Mouse (Mus musculus) kidney, adult 2 months (tissue): ENCODE results near the gene Ncmap. TPM values are rescaled to one million over a fixed set of nuclear protein-coding genes. Genes with fewer than 3 reads are reported as not detected.

Experiments used
- DNase-seq: peaks from one replicate; pipeline ENCODE4 v3.0.0; 2021
- H3K27ac ChIP-seq: fragments of 200-500 bp; 2 replicates; pipeline ENCODE4 v1.5.1; 2012; ENCODE audit warnings: low read depth, low read length, control low read depth, inconsistent platforms; ENCODE audit not compliant: insufficient read depth
- H3K27me3 ChIP-seq: fragments of 200-500 bp; replicated peaks from 2 replicates; pipeline ENCODE4 v1.6.1; 2012; ENCODE audit warnings: mild to moderate bottlenecking, moderate library complexity, low read length, inconsistent platforms; ENCODE audit not compliant: control insufficient read depth, insufficient read depth
- H3K36me3 ChIP-seq: fragments of 200-500 bp; 2 replicates; pipeline ENCODE4 v1.6.1; 2012; ENCODE audit warnings: mild to moderate bottlenecking, moderate library complexity, low read length, inconsistent platforms; ENCODE audit not compliant: control insufficient read depth, insufficient read depth
- H3K4me1 ChIP-seq: fragments of 200-500 bp; 2 replicates; pipeline ENCODE4 v1.6.1; 2011; ENCODE audit warnings: low read length; ENCODE audit not compliant: control insufficient read depth, insufficient read depth
- H3K4me3 ChIP-seq: fragments of 200-500 bp; 2 replicates; pipeline ENCODE4 v1.5.1; 2011; ENCODE audit warnings: mild to moderate bottlenecking, low read depth, low read length, control low read depth; ENCODE audit not compliant: insufficient read depth
- CTCF ChIP-seq: fragments of 200-500 bp; conservative IDR thresholded peaks from 2 replicates; pipeline ENCODE4 v1.5.1; 2011; ENCODE audit warnings: low read depth, mild to moderate bottlenecking, control low read depth, low read length, moderate library complexity, mixed read lengths; ENCODE audit not compliant: insufficient read depth, insufficient read length
- POLR2A ChIP-seq: fragments of 200-500 bp; IDR thresholded peaks from one replicate; pipeline ENCODE4 v1.6.1; 2011; ENCODE audit warnings: low read depth, low read length, control low read depth
- WGBS: fragments of 180-500 bp; shearing (Covaris S2); methylation state at CpG from one replicate; pipeline ENCODE4 v1.1.7; 2018; 5-methylcytosine and 5-hydroxymethylcytosine counted together
- polyA plus RNA-seq: library from polyadenylated mRNA; depleted of rRNA; stranded (reverse); fragments of >200 nt; gene quantifications from 2 replicates; pipeline ENCODE4 v1.2.3, GENCODE M21; 2012

The Ncmap gene
- polyA plus RNA-seq, 1 experiment: 0.88 TPM

DNA sequence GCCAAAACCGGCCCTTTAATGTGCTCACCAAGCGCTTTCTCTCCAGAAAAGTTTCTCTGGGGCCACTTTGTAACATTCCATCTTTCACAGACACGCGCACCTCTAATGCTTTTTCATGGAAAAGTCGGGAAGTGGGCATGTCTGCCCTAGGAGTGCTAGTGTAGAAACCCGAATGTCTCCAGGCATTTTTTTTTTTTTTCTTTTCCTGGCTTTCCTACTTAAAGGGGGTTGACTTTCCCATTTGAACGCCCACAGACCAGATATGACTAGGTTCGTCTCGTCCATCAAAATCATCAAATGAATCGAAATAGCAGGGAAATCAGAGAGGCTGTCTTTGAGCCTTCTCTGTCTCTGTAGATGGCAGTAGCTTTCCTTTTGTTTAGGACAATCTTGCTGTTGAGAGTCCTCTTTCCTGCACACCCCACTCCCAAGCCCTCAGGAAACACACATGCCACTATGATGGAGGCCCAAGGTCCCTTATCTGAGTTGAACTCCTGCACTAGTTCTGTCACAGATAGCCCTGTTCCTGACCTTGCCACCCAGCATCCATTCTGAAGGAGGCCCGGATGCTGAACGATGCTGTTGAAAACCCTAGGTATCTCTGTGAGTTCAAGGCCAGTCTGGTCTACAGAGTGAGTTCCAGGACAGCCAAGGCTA lies 44.1 kb downstream of the Ncmap start:
- TF ChIP-seq POLR2A: no peak
- no peak for TF ChIP-seq CTCF
- Histone ChIP-seq H3K4me3 (peak overlapping the region; percentile 74), H3K4me1 (peaks cover 23% of the 10 kb centered on the region), H3K36me3 (no peaks in the 10 kb centered on the region), H3K27ac (peak overlapping the region; percentile 97), H3K27me3 (no peaks in the 10 kb centered on the region)
- no peak for DNase-seq
- WGBS: 13% methylated on average over 12 of the region's 12 CpGs

DNA sequence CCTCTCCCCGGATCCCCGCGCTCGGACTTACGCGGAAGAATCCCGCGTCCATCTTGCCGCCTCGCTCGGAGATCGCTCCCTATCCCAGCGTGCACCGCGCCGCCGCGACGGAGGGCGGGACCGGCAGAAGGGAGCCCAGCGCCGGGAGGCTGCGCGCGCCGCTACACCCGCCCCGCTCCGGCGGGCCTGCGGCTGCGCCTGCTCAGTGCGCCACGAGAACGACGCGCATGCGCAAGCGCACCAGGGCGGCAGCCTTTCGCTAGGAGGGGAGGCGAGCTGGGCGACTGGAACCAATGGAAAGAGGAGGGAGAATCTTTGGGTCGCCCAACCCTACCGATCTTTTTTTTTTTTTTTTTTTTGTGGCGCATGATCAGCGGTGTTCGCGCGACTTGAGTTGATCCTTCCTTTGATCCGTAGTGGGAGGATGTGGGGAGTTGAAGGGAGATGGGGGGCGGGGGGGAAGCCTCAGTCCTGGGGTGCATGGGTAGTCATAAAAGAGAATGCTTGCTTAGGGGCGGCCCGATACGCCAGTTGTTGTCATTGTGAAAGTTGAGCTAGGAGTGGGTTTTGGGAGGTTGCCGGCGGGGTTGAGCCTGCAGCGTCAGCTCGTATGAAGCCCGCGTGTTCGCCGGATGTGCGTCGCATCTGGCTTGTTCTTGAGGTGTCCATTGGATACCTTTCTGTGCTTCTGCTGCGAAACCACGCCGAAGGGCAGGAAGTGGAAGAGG lies 44.8 kb downstream of the Ncmap start, which contains the start of gene Srrm1:
Srrm1 (minus strand) TSS at position 256 of the 728 bp plus-strand sequence.
- Histone ChIP-seq H3K27me3 (no peaks in the 10 kb centered on the region), H3K4me3 (peak within 1 kb of the TSS; percentile 79), H3K4me1 (peaks cover 23% of the 10 kb centered on the region), H3K36me3 (no peaks in the 10 kb centered on the region), H3K27ac (peak within 1 kb of the TSS; percentile 97)
- peak; percentile 99 for DNase-seq
- TF ChIP-seq POLR2A: peak; percentile 56
- no peak for TF ChIP-seq CTCF
- WGBS: under 1% methylated on average over 69 of the region's 69 CpGs

DNA sequence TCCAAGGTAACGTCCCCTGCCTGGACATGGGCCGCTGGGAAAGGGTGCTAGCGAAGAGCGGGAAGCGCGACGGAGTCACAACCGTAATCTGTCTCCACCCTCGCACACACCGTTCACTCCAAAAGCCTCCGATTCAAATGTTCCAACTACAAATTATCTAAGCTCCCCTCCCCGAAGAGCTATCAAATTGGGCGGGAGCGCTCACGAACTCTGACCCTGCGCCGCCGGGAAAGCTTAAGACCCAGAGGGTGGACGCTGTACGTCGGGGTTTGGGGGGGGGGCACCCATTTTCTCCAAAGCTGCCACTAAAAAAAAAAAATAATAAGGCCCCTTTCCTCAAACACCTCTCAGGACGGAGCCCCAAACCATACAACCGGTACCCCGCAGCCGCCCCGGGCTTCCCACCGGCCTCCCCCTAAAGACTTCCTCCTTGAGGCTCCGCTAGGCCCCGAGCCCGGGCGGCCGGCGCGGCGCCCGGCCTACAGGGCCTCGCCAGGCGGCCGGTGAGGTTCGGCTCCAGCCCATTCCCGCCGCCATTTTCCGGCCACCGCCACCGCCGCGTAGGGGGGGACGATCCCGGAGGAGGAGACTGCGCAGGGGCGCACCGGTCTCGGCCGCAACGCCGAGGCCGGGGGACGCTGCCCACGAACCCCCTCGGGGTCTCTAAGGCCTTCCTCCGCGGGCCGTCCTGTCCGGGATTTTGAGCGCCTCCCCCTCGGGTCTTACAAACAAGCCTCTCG lies 45.5 kb downstream of the Ncmap start:
- TF ChIP-seq POLR2A (no peak), CTCF (no peak)

DNA sequence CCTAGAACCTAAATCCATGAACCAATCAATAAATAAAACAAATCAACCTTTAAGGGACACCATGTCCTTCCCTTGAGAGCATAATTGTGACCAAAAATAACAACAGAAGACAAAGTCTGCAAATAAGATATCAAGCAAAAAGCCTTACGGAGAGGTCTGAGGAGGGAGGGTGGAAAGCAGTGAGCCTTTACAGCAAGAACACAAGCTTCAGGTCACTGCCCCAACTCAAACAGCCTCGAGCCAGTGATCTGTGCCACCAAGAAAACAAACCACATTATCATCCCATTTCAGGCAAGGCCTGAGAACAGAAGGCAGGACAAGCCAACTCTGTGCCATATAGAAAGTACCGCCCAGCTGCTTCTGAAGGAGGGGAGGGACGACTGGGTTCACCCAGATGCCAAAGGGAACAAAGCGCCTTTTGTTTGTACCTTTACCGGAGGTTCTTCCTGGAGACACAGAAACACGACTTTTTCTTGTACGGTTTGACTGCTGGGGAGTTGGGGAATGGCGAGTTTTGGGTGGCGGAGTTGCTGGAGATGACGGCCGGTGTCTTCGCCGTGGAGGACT lies 60.6 kb downstream of the Ncmap start:
- Histone ChIP-seq H3K36me3 (peaks cover 8% of the 10 kb centered on the region), H3K4me1 (peaks cover 19% of the 10 kb centered on the region), H3K27me3 (no peaks in the 10 kb centered on the region), H3K4me3 (no peak overlapping the region), H3K27ac (peak overlapping the region; percentile 60)
- TF ChIP-seq POLR2A: no peak
- DNase-seq: peak; percentile 53
- WGBS: 60% methylated on average over 14 of the region's 14 CpGs

More for the DNA sequence above, 45.5 kb downstream of the Ncmap start:
- H3K27me3 ChIP-seq: no peaks in the 10 kb centered on the region
- H3K27ac ChIP-seq: peak overlapping the region; percentile 89
- H3K4me3 ChIP-seq: peak overlapping the region; percentile 79
- under 1% methylated on average over 66 of the region's 67 CpGs for WGBS
- peak; percentile 45 for DNase-seq
- H3K4me1 ChIP-seq: peaks cover 20% of the 10 kb centered on the region
- no peaks in the 10 kb centered on the region for H3K36me3 ChIP-seq

DNA sequence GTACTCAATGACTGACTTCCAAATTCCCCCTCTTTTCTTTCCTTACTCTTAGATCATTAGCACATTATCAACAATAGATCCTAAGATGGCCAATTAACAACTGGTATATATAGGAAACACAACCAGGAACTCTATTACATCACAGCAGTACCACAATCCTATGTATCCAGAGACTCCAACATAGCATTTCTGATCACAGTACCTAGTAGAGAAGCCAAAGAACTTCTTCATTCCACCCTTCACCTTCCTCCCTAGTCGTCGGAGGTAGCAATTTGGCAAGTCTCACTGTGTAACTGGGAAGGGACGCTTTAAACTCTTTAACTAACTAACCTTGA lies 62.0 kb downstream of the Ncmap start:
- peak; percentile 32 for DNase-seq
- Histone ChIP-seq H3K27ac (peak overlapping the region; percentile 60), H3K4me1 (peaks cover 19% of the 10 kb centered on the region), H3K4me3 (no peak overlapping the region), H3K36me3 (peaks cover 13% of the 10 kb centered on the region), H3K27me3 (no peaks in the 10 kb centered on the region)
- WGBS: 27% methylated on average over 3 of the region's 3 CpGs
- no peak for TF ChIP-seq CTCF
- TF ChIP-seq POLR2A: no peak

DNA sequence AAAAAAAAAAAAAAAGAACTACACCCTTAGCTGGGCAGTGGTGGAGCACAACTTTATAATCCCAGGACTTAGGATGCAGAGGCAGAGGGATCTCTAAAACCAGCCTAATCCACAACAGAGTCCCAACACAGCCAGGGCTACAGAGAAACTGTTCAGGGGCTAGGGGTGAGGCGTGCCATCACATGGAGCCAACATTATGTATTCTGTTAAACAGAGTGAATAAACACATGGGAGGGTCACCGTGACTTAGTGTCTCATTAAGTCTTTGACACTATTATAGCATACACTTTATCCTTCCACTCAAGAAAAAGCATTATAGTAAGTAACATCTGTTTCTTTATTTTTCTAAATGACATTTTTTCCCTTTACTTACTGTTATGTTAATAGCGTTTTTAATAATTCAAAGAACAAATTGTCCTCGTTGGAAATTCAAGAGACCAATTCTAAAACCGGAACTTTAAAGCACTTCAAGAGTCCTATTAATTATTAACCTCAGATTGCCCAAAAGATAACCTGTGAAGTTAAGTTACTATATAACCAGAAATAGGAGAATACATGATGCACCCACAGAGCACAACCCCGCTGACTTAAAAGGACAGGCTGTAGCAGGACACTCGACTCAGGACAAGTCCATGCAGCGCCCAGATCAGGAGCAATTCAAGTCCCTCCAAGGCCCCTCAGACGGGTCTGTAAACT lies 62.6 kb downstream of the Ncmap start:
- TF ChIP-seq POLR2A (no peak), CTCF (no peak)
- peaks cover 19% of the 10 kb centered on the region for H3K4me1 ChIP-seq
- 29% methylated on average over 9 of the region's 9 CpGs for WGBS
- no peaks in the 10 kb centered on the region for H3K27me3 ChIP-seq
- peaks cover 16% of the 10 kb centered on the region for H3K36me3 ChIP-seq
- H3K4me3 ChIP-seq: no peak overlapping the region
- peak; percentile 81 for DNase-seq
- H3K27ac ChIP-seq: peak overlapping the region; percentile 94
